Mouse (Mus musculus): ENCODE results near the gene Parvg. TPM values are rescaled to one million over a fixed set of nuclear protein-coding genes. Genes with fewer than 3 reads are reported as not detected.

Parvg gene
- total and polyA plus RNA-seq, 3 experiments, result 58.8 to 142 TPM; not detected in 1

- Histone ChIP-seq H3K9me3 (replicated peaks; ENCODE audit: insufficient read depth, low read length) (no peaks in the 10 kb centered on the region), H3K4me3 (ENCODE audit: control insufficient read depth in 1 of 2, insufficient read depth in 1 of 2, low read depth in 2 of 2, low read length in 2 of 2) (no peak overlapping the region), H3K79me2 (ENCODE audit: control insufficient read depth, insufficient read depth, low read length, poor library complexity) (no peaks in the 10 kb centered on the region), H3K36me3 (ENCODE audit: control insufficient read depth in 1 of 2, insufficient read depth in 2 of 2, low read length in 2 of 2) (no peaks in the 10 kb centered on the region; a peak in 1 of 4 replicates), H3K4me1 (ENCODE audit: control insufficient read depth in 1 of 2, insufficient read depth in 2 of 2, low read length in 2 of 2) (peaks cover 0 to 11% of the 10 kb centered on the region in 2 experiments; a peak in 1 of 4 replicates), H3K27me3 (ENCODE audit: control insufficient read depth in 1 of 2, insufficient read depth in 2 of 2, low read length in 2 of 2) (no peaks in the 10 kb centered on the region), H3K9ac (ENCODE audit: control insufficient read depth, low read depth, low read length, poor library complexity, severe bottlenecking) (no peak overlapping the region), H3K27ac (ENCODE audit: control insufficient read depth, low read depth, low read length) (no peak overlapping the region)
- DNase-seq (ENCODE audit: low read depth, low spot score), result no peak
- TF ChIP-seq ELF1 (IDR thresholded peaks at IDR 0.05; ENCODE audit: low read depth, low read length) (no peak), MEF2A (IDR thresholded peaks at IDR 0.05; ENCODE audit: extremely low read depth, insufficient replicate concordance, low read depth, low read length, poor library complexity, severe bottlenecking) (no peak), SMC3 (IDR thresholded peaks at IDR 0.05; ENCODE audit: low read depth, low read length) (no peak), TCF12 (IDR thresholded peaks at IDR 0.05; ENCODE audit: low read depth, low read length) (no peak), TAL1 (IDR thresholded peaks at IDR 0.05; ENCODE audit: low read length) (no peak), UBTF (IDR thresholded peaks at IDR 0.05; ENCODE audit: borderline replicate concordance, insufficient read depth, low read depth, low read length) (no peak), HCFC1 (IDR thresholded peaks at IDR 0.05; ENCODE audit: low read depth, low read length) (no peak)
Observed at GRCm38 (mm10) chr15:84301026-84301425, 22.8 kb upstream of the Parvg start.

- Histone ChIP-seq H3K4me3 (ENCODE audit: control insufficient read depth in 1 of 2, insufficient read depth in 1 of 2, low read depth in 2 of 2, low read length in 2 of 2) (no peak overlapping the region), H3K27ac (ENCODE audit: control insufficient read depth, low read depth, low read length) (no peak overlapping the region), H3K9ac (ENCODE audit: control insufficient read depth, low read depth, low read length, poor library complexity, severe bottlenecking) (no peak overlapping the region), H3K79me2 (ENCODE audit: control insufficient read depth, insufficient read depth, low read length, poor library complexity) (no peaks in the 10 kb centered on the region), H3K4me1 (ENCODE audit: control insufficient read depth in 1 of 2, insufficient read depth in 2 of 2, low read length in 2 of 2) (peaks cover 0 to 11% of the 10 kb centered on the region in 2 experiments; a peak in 1 of 4 replicates), H3K36me3 (ENCODE audit: control insufficient read depth in 1 of 2, insufficient read depth in 2 of 2, low read length in 2 of 2) (no peaks in the 10 kb centered on the region; a peak in 1 of 4 replicates), H3K27me3 (ENCODE audit: control insufficient read depth in 1 of 2, insufficient read depth in 2 of 2, low read length in 2 of 2) (no peaks in the 10 kb centered on the region), H3K9me3 (replicated peaks; ENCODE audit: insufficient read depth, low read length) (no peaks in the 10 kb centered on the region)
- TF ChIP-seq ELF1 (IDR thresholded peaks at IDR 0.05; ENCODE audit: low read depth, low read length) (no peak), CHD2 (IDR thresholded peaks at IDR 0.05; ENCODE audit: low read length) (no peak), RCOR1 (IDR thresholded peaks at IDR 0.05; ENCODE audit: low read depth, low read length) (no peak), NELFE (IDR thresholded peaks at IDR 0.05; ENCODE audit: low read depth, low read length) (no peak), ZC3H11A (IDR thresholded peaks at IDR 0.05; ENCODE audit: low read depth, low read length) (no peak)
- DNase-seq (ENCODE audit: low read depth, low spot score), result no peak
Observed at GRCm38 (mm10) chr15:84301641-84302420, 22.0 kb upstream of the Parvg start.

DNA sequence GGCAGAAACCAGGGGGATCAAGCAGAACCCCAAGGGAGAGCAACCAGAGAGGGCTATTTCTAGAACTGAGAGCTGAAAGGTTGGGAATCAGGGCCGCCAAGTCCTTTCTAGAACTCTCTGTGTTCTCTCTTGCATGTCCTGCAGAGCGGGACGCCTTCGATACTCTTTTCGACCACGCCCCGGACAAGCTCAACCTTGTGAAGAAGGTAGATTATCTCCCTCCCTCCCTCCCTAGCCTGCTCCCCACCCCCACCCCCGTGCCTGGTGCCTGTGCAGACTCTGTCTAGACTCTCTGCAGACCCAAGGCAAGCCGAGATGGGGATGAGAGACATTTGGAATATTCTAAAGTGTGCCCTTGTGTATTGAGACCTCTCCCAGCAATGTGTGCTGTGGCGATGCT is 20.6 kb upstream of the Parvg start:
- peaks cover 0 to 11% of the 10 kb centered on the region in 2 experiments; a peak in 1 of 4 replicates for H3K4me1 ChIP-seq (ENCODE audit: control insufficient read depth in 1 of 2, insufficient read depth in 2 of 2, low read length in 2 of 2)
- H3K9me3 ChIP-seq (replicated peaks; ENCODE audit: insufficient read depth, low read length), result no peaks in the 10 kb centered on the region
- no peak overlapping the region for H3K9ac ChIP-seq (ENCODE audit: control insufficient read depth, low read depth, low read length, poor library complexity, severe bottlenecking)

More for the DNA sequence above, 20.6 kb upstream of the Parvg start:
- Histone ChIP-seq H3K79me2 (ENCODE audit: control insufficient read depth, insufficient read depth, low read length, poor library complexity) (no peaks in the 10 kb centered on the region), H3K4me3 (ENCODE audit: control insufficient read depth in 1 of 2, insufficient read depth in 1 of 2, low read depth in 2 of 2, low read length in 2 of 2) (no peak overlapping the region), H3K27me3 (ENCODE audit: control insufficient read depth in 1 of 2, insufficient read depth in 2 of 2, low read length in 2 of 2) (no peaks in the 10 kb centered on the region), H3K36me3 (ENCODE audit: control insufficient read depth in 1 of 2, insufficient read depth in 2 of 2, low read length in 2 of 2) (no peaks in the 10 kb centered on the region; a peak in 1 of 4 replicates), H3K27ac (ENCODE audit: control insufficient read depth, low read depth, low read length) (no peak overlapping the region)
- no peak for TF ChIP-seq MAX (IDR thresholded peaks at IDR 0.05; ENCODE audit: low read length)
- no peak for TF ChIP-seq HCFC1 (IDR thresholded peaks at IDR 0.05; ENCODE audit: low read depth, low read length)
- TF ChIP-seq TBP (IDR thresholded peaks at IDR 0.05; ENCODE audit: low read depth, low read length), result no peak
- no peak for TF ChIP-seq ZC3H11A (IDR thresholded peaks at IDR 0.05; ENCODE audit: low read depth, low read length)
- no peak for DNase-seq (ENCODE audit: low read depth, low spot score)

Data from MEL (cell line).